Mouse (Mus musculus) CH12.LX (cell line): ENCODE results near the gene Brap.

Experiments used
- E2F4 ChIP-seq: IDR thresholded peaks from 2 replicates; pipeline ENCODE4 v1.6.1; 2011; ENCODE audit warnings: low read depth, low read length, improper control_type of control experiment; ENCODE audit not compliant: insufficient replicate concordance
- ELF1 ChIP-seq: IDR thresholded peaks from 2 replicates; pipeline ENCODE4 v1.6.1; 2014; ENCODE audit warnings: low read depth, mild to moderate bottlenecking, inconsistent platforms, low read length, improper control_type of control experiment
- GABPA ChIP-seq: IDR thresholded peaks from 2 replicates; pipeline ENCODE4 v1.6.1; 2012; ENCODE audit warnings: low read depth, low read length, improper control_type of control experiment, inconsistent platforms; ENCODE audit not compliant: insufficient replicate concordance
- HCFC1 ChIP-seq: IDR thresholded peaks from 2 replicates; pipeline ENCODE4 v1.6.1; 2012; ENCODE audit warnings: low read depth, mild to moderate bottlenecking, inconsistent platforms, low read length, improper control_type of control experiment
- MAX ChIP-seq: IDR thresholded peaks from 2 replicates; pipeline ENCODE4 v1.6.1; 2011; ENCODE audit warnings: low read length, improper control_type of control experiment
- POLR2A ChIP-seq: IDR thresholded peaks from 2 replicates; pipeline ENCODE4 v1.6.1; 2011; ENCODE audit warnings: low read depth, mild to moderate bottlenecking, improper control_type of control experiment, low read length
- ZKSCAN1 ChIP-seq: IDR thresholded peaks from 2 replicates; pipeline ENCODE4 v1.6.1; 2012; ENCODE audit warnings: low read depth, inconsistent platforms, low read length, improper control_type of control experiment, borderline replicate concordance

DNA sequence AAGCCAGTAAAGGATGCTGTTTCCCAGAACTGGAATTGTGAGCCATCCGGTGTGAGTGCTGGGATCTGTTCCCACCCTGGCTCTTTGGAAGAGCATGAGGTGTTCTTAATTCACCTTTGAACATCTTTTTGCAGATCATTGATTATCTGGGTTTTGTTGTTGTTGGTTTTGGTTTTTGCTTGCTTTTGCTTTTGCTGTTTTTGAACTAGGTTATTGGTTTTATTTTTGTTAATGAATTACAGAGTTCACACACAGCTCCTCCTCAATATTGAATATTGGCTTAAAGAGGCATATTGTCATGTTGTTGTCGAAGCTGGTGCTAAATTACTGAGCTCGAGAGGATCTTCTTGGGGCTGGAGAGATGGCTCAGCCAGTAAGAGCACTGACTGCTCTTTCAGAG, 76.3 kb downstream of the Brap start:
- TF ChIP-seq GABPA (no peak), POLR2A (no peak), ZKSCAN1 (no peak), E2F4 (no peak), MAX (no peak), HCFC1 (no peak), ELF1 (no peak)
